ENCODE assay signal across 8 mouse cellular contexts in genomic region chr6:121063771-121064170, GRCm38 (mm10).
DNase-seq lines count a peak whose midpoint lies in the region; ATAC-seq and TF ChIP-seq lines count a peak whose summit lies in the region.
"Had no signal": no experiment of that assay in that cellular context is flagged by ENCODE, and none has a peak within 500 bp of the region (broad histone marks: within the 10 kb centered on the region; RNA-seq: fewer than 3 reads in every experiment).

No protein-coding gene starts in this region.

- ATAC-seq in hindbrain, embryonic 16.5 days = peak; percentile 7; the same call in 1 of the 2 replicates
- peak; percentile 16; the same call in 1 of the 2 replicates for ATAC-seq in limb, embryonic 12.5 days (ENCODE audit: insufficient number of reproducible peaks, insufficient read depth, low FRiP score, low TSS enrichment, low read depth)
- ATAC-seq in inflammation-experienced regulatory T-cells, adult 6 months = no peak

- no peak overlapping the region for H3K4me3 ChIP-seq in thymus, adult 2 months (ENCODE audit: control insufficient read depth, insufficient read depth, low read length)
- H3K4me3 ChIP-seq in hindbrain, embryonic 16.5 days (ENCODE audit: low read length) = no peak overlapping the region
- no peak overlapping the region for H3K4me3 ChIP-seq in limb, embryonic 12.5 days (replicated peaks)

- no peaks in the 10 kb centered on the region for H3K27me3 ChIP-seq in thymus, adult 2 months (ENCODE audit: control insufficient read depth, insufficient read depth, low read length)
- no peaks in the 10 kb centered on the region for H3K27me3 ChIP-seq in hindbrain, embryonic 16.5 days (replicated peaks; ENCODE audit: control insufficient read depth, insufficient read depth, low read length)
- no peaks in the 10 kb centered on the region for H3K27me3 ChIP-seq in limb, embryonic 12.5 days

- H3K27ac ChIP-seq in thymus, adult 2 months (ENCODE audit: control insufficient read depth, insufficient read depth, low read length) = peak overlapping the region; percentile 35; the same call in 1 of the 2 replicates
- peak overlapping the region; percentile 78 for H3K27ac ChIP-seq in hindbrain, embryonic 16.5 days (ENCODE audit: low read depth, low read length)
- no peak overlapping the region; the same call in 1 of the 2 replicates for H3K27ac ChIP-seq in limb, embryonic 12.5 days

- H3K36me3 ChIP-seq in thymus, adult 2 months (ENCODE audit: control insufficient read depth, insufficient read depth, low read length) = no peaks in the 10 kb centered on the region
- no peaks in the 10 kb centered on the region for H3K36me3 ChIP-seq in hindbrain, embryonic 16.5 days (ENCODE audit: control insufficient read depth, insufficient read depth, low read length)
- 0 out of 2 replicates have a peak, but pooled peaks cover 3% of the 10 kb centered on the region for H3K36me3 ChIP-seq in limb, embryonic 12.5 days

- DNase-seq in thymus, adult 2 months = no peak
- DNase-seq in thymus, postnatal 25 days = no peak
- peak; percentile 51 for DNase-seq in yolk sac, embryonic 10.5 days (ENCODE audit: low spot score)
- no peak for DNase-seq in cerebellum, postnatal 10 days
- DNase-seq: lung, postnatal 14 days had no signal

- TF ChIP-seq CTCF in thymus, adult 2 months (IDR thresholded peaks at IDR 0.05; ENCODE audit: borderline replicate concordance, control insufficient read depth, extremely low read depth, insufficient read depth, low read length, poor library complexity) = no peak

- peak overlapping the region; percentile 39 for H3K9ac ChIP-seq in hindbrain, embryonic 16.5 days (ENCODE audit: low read depth, low read length)
- no peak overlapping the region for H3K9ac ChIP-seq in limb, embryonic 12.5 days (replicated peaks)

- WGBS in thymus, adult 2 months = 89% methylated on average over 8 of the region's 8 CpGs
- WGBS in hindbrain, embryonic 16.5 days = 80% methylated on average over 8 of the region's 8 CpGs
- 86% methylated on average over 8 of the region's 8 CpGs for WGBS in limb, embryonic 12.5 days

- no peak overlapping the region; the same call in 1 of the 2 replicates for H3K4me2 ChIP-seq in hindbrain, embryonic 16.5 days (ENCODE audit: low read length)
- H3K4me2 ChIP-seq in limb, embryonic 12.5 days = no peak overlapping the region

- no peaks in the 10 kb centered on the region for H3K9me3 ChIP-seq in hindbrain, embryonic 16.5 days (ENCODE audit: control insufficient read depth, low read length)
- no peaks in the 10 kb centered on the region for H3K9me3 ChIP-seq in limb, embryonic 12.5 days

- H3K4me1 ChIP-seq in thymus, adult 2 months (replicated peaks; ENCODE audit: control insufficient read depth, insufficient read depth, low read length) = peaks cover 24% of the 10 kb centered on the region
- peaks cover 18% of the 10 kb centered on the region for H3K4me1 ChIP-seq in hindbrain, embryonic 16.5 days (ENCODE audit: control insufficient read depth, insufficient read depth, low read depth, low read length)
- peaks cover 30% of the 10 kb centered on the region for H3K4me1 ChIP-seq in limb, embryonic 12.5 days (replicated peaks)

- no peak for TF ChIP-seq POLR2A in thymus, adult 2 months (IDR thresholded peaks at IDR 0.05; ENCODE audit: control insufficient read depth, extremely low read depth, insufficient read depth, low read length, poor library complexity)
